Comparison of ENCODE assay signal across 11 mouse cellular contexts in the genomic region with DNA sequence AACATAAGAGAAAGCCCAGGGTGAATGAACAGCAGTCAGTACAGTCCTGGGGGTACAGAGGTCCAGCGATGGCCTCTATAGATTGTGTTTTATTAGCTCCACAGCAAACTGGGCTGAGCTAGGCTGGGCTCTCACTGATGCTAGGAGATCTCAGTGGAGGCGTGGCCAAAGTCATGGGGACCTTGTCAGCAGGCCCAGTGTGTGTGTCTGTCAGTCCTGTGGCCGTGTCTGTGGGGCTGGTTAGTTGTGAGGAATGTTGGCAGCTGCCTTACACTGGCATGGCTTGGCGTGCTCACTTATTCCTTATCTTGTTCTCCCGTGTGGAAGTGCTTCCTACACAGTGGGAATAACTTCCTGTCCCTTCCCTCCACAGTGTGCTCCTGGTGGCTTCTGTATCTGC. TPM values are rescaled to one million over a fixed set of nuclear protein-coding genes. Genes with fewer than 3 reads are reported as not detected.
DNase-seq lines count a peak whose midpoint lies in the region; ATAC-seq and TF ChIP-seq lines count a peak whose summit lies in the region.
"Had no signal": no experiment of that assay in that cellular context is flagged by ENCODE, and none has a peak within 500 bp of the region (broad histone marks: within the 10 kb centered on the region; RNA-seq: fewer than 3 reads in every experiment).

No protein-coding gene starts in this region.

- WGBS in cerebellum, adult 2 months, result 38% methylated on average over 5 of the region's 5 CpGs
- WGBS in liver, embryonic 12.5 days (ENCODE audit: insufficient replicate concordance), result 68% methylated on average over 5 of the region's 5 CpGs
- 74% methylated on average over 5 of the region's 5 CpGs for WGBS in liver, embryonic 11.5 days

- H3K27ac ChIP-seq in cerebellum, adult 2 months (ENCODE audit: insufficient read depth, low read length), result peak overlapping the region; percentile 38; the same call in 1 of the 2 replicates
- peak overlapping the region; percentile 57 for H3K27ac ChIP-seq in liver, embryonic 12.5 days
- no peak overlapping the region for H3K27ac ChIP-seq in liver, embryonic 11.5 days (ENCODE audit: low read depth, low read length)
- H3K27ac ChIP-seq: kidney, postnatal 0 days; midbrain, embryonic 12.5 days had no signal

- H3K4me3 ChIP-seq in cerebellum, adult 2 months (replicated peaks; ENCODE audit: insufficient read depth, low read depth, low read length), result no peak overlapping the region
- H3K4me3 ChIP-seq in liver, embryonic 12.5 days, result no peak overlapping the region
- no peak overlapping the region for H3K4me3 ChIP-seq in liver, embryonic 11.5 days (ENCODE audit: low read depth, low read length)
- H3K4me3 ChIP-seq: midbrain, embryonic 12.5 days had no signal

- peak overlapping the region; percentile 32; the same call in 1 of the 2 replicates for H3K9ac ChIP-seq in liver, embryonic 12.5 days
- H3K9ac ChIP-seq in liver, embryonic 11.5 days (ENCODE audit: low read depth, low read length), result no peak overlapping the region
- H3K9ac ChIP-seq: midbrain, embryonic 12.5 days had no signal

- DNase-seq in cerebellum, adult 2 months, result no peak
- no peak for DNase-seq in cerebellum, postnatal 14 days
- DNase-seq in liver, embryonic 11.5 days (ENCODE audit: low spot score), result no peak
- peak; percentile 59 to 60 for DNase-seq in heart, postnatal 10 days
- no peak for DNase-seq in left cerebral cortex, adult 8-10 months (ENCODE audit: low spot score in 2 of 2)
- no peak for DNase-seq in gastrocnemius, adult 18-20 months (ENCODE audit: low spot score)
- DNase-seq: left cerebral cortex, postnatal 4 days had no signal

- H3K27me3 ChIP-seq in cerebellum, adult 2 months (ENCODE audit: control insufficient read depth, insufficient read depth, low read length), result no peaks in the 10 kb centered on the region
- H3K27me3 ChIP-seq in liver, embryonic 12.5 days (replicated peaks), result peaks cover 13% of the 10 kb centered on the region
- H3K27me3 ChIP-seq in liver, embryonic 11.5 days (replicated peaks; ENCODE audit: control insufficient read depth, insufficient read depth, low read length), result peaks cover 8% of the 10 kb centered on the region

- TF ChIP-seq CTCF in cerebellum, adult 2 months (IDR thresholded peaks at IDR 0.05; ENCODE audit: borderline replicate concordance, insufficient read depth, low read depth, low read length), result no peak

- peaks cover 21% of the 10 kb centered on the region for H3K4me1 ChIP-seq in cerebellum, adult 2 months (ENCODE audit: control insufficient read depth, insufficient read depth, low read length)
- H3K4me1 ChIP-seq in liver, embryonic 12.5 days, result peaks cover 47% of the 10 kb centered on the region
- peaks cover 28% of the 10 kb centered on the region for H3K4me1 ChIP-seq in liver, embryonic 11.5 days (replicated peaks; ENCODE audit: control insufficient read depth, insufficient read depth, low read length)

- peak overlapping the region; percentile 12; the same call in 1 of the 2 replicates for H3K4me2 ChIP-seq in liver, embryonic 12.5 days
- H3K4me2 ChIP-seq in liver, embryonic 11.5 days, result no peak overlapping the region
- H3K4me2 ChIP-seq: midbrain, embryonic 12.5 days had no signal

- intact Hi-C loops in heart, postnatal 10 days (cut with DNase I), result no loop called here

- no peaks in the 10 kb centered on the region for H3K9me3 ChIP-seq in liver, embryonic 12.5 days (replicated peaks)
- no peaks in the 10 kb centered on the region for H3K9me3 ChIP-seq in liver, embryonic 11.5 days (ENCODE audit: control insufficient read depth, low read length)
- H3K9me3 ChIP-seq: midbrain, embryonic 12.5 days had no signal

- peaks cover 55% of the 10 kb centered on the region for H3K36me3 ChIP-seq in liver, embryonic 12.5 days
- peaks cover 11% of the 10 kb centered on the region; the same call in 1 of the 2 replicates for H3K36me3 ChIP-seq in liver, embryonic 11.5 days (ENCODE audit: control insufficient read depth, insufficient read depth, low read length)

- no peak for ATAC-seq in liver, embryonic 12.5 days
- ATAC-seq in liver, embryonic 11.5 days (replicated peaks; ENCODE audit: low FRiP score), result no peak
- ATAC-seq in megakaryocyte-erythroid progenitor cell, adult 5-6 weeks (replicated peaks; ENCODE audit: low FRiP score, low TSS enrichment, poor library complexity, severe bottlenecking), result 0 out of 2 replicates have a peak, but pooled peaks have one; percentile 24

- no peak for TF ChIP-seq POLR2A in cerebellum, adult 2 months (IDR thresholded peaks at IDR 0.05; ENCODE audit: borderline replicate concordance, insufficient read depth, low read length)

RNA-seq across cellular contexts. Expression of a gene that starts 2.2 kb away (rescaled TPM):
- 322 and 328 TPM in 2 replicates for polyA plus RNA-seq in cerebellum, adult 2 months (2012; rRNA removed)
- polyA plus RNA-seq in liver, embryonic 12.5 days (2016; fragmentation: Nextera tagmentation; extraction: Ambion mirVana), result 95.5 and 96.1 TPM in 2 replicates
- 135 TPM in 2 replicates for polyA plus RNA-seq in liver, embryonic 11.5 days (2014; fragmentation: Nextera tagmentation; extraction: Ambion mirVana)
- 100 to 1,000 TPM; 166 to 167 TPM for total RNA-seq in heart, postnatal 10 days (2021)
- 100 and 123 TPM in 2 replicates for total RNA-seq in megakaryocyte-erythroid progenitor cell, adult 5-6 weeks (2014; fragmentation: Nextera tagmentation)
- 106 and 124 TPM in 2 replicates for total RNA-seq in megakaryocyte-erythroid progenitor cell, adult 5-6 weeks (2017)
- total RNA-seq in left cerebral cortex, adult 8-10 months (2022), result 100 to 1,000 TPM; 254 to 263 (median 254) TPM
- total RNA-seq in gastrocnemius, adult 18-20 months (2021), result 10 to 100 TPM; 96.1 to 97.2 TPM

RNA-seq across cellular contexts. Expression of a gene that starts 5.3 kb away (rescaled TPM):
- polyA plus RNA-seq in cerebellum, adult 2 months (2012; rRNA removed), result 377 and 378 TPM in 2 replicates
- polyA plus RNA-seq in liver, embryonic 12.5 days (2016; fragmentation: Nextera tagmentation; extraction: Ambion mirVana), result 0.08 and 0.12 TPM in 2 replicates
- 1.3 and 1.4 TPM in 2 replicates for polyA plus RNA-seq in liver, embryonic 11.5 days (2014; fragmentation: Nextera tagmentation; extraction: Ambion mirVana)
- under 1 TPM; 0.42 to 0.89 TPM for total RNA-seq in heart, postnatal 10 days (2021)
- total RNA-seq in megakaryocyte-erythroid progenitor cell, adult 5-6 weeks (2014; fragmentation: Nextera tagmentation), result not detected in 2 replicates
- total RNA-seq in megakaryocyte-erythroid progenitor cell, adult 5-6 weeks (2017), result 0.14 and 0.23 TPM in 2 replicates
- 1,000 to 10,000 TPM; 1,113 to 1,308 (median 1,238) TPM for total RNA-seq in left cerebral cortex, adult 8-10 months (2022)
- under 1 TPM; 0.21 to 0.37 TPM for total RNA-seq in gastrocnemius, adult 18-20 months (2021)

RNA-seq across cellular contexts. Expression of a gene that starts 20.4 kb away (rescaled TPM):
- polyA plus RNA-seq in cerebellum, adult 2 months (2012; rRNA removed), result 47.8 and 51.8 TPM in 2 replicates
- polyA plus RNA-seq in liver, embryonic 12.5 days (2016; fragmentation: Nextera tagmentation; extraction: Ambion mirVana), result 8.5 and 9.8 TPM in 2 replicates
- 14.2 and 19.0 TPM in 2 replicates for polyA plus RNA-seq in liver, embryonic 11.5 days (2014; fragmentation: Nextera tagmentation; extraction: Ambion mirVana)
- 10 to 100 TPM; 34.2 to 35.5 TPM for total RNA-seq in heart, postnatal 10 days (2021)
- total RNA-seq in megakaryocyte-erythroid progenitor cell, adult 5-6 weeks (2014; fragmentation: Nextera tagmentation), result 42.8 and 72.8 TPM in 2 replicates
- 2.7 and 3.8 TPM in 2 replicates for total RNA-seq in megakaryocyte-erythroid progenitor cell, adult 5-6 weeks (2017)
- total RNA-seq in left cerebral cortex, adult 8-10 months (2022), result 10 to 100 TPM; 32.5 to 53.7 (median 44.4) TPM
- 10 to 100 TPM; 14.6 to 15.7 TPM for total RNA-seq in gastrocnemius, adult 18-20 months (2021)

RNA-seq across cellular contexts. Expression of a gene that starts 43.2 kb away (rescaled TPM):
- 81.6 and 87.4 TPM in 2 replicates for polyA plus RNA-seq in cerebellum, adult 2 months (2012; rRNA removed)
- 192 and 193 TPM in 2 replicates for polyA plus RNA-seq in liver, embryonic 12.5 days (2016; fragmentation: Nextera tagmentation; extraction: Ambion mirVana)
- 249 and 257 TPM in 2 replicates for polyA plus RNA-seq in liver, embryonic 11.5 days (2014; fragmentation: Nextera tagmentation; extraction: Ambion mirVana)
- total RNA-seq in heart, postnatal 10 days (2021), result 10 to 100 TPM; 42.0 to 43.9 TPM
- 135 and 140 TPM in 2 replicates for total RNA-seq in megakaryocyte-erythroid progenitor cell, adult 5-6 weeks (2014; fragmentation: Nextera tagmentation)
- total RNA-seq in megakaryocyte-erythroid progenitor cell, adult 5-6 weeks (2017), result 213 and 264 TPM in 2 replicates
- 10 to 100 TPM; 54.2 to 61.3 (median 56.8) TPM for total RNA-seq in left cerebral cortex, adult 8-10 months (2022)
- 10 to 100 TPM; 67.5 to 68.8 TPM for total RNA-seq in gastrocnemius, adult 18-20 months (2021)

RNA-seq across cellular contexts. Expression of a gene that starts 53.4 kb away (rescaled TPM):
- polyA plus RNA-seq in cerebellum, adult 2 months (2012; rRNA removed), result 0.87 and 0.97 TPM in 2 replicates
- 15.9 and 16.9 TPM in 2 replicates for polyA plus RNA-seq in liver, embryonic 12.5 days (2016; fragmentation: Nextera tagmentation; extraction: Ambion mirVana)
- polyA plus RNA-seq in liver, embryonic 11.5 days (2014; fragmentation: Nextera tagmentation; extraction: Ambion mirVana), result 22.0 and 24.4 TPM in 2 replicates
- total RNA-seq in heart, postnatal 10 days (2021), result 1 to 10 TPM; 3.3 to 4.1 TPM
- total RNA-seq in megakaryocyte-erythroid progenitor cell, adult 5-6 weeks (2014; fragmentation: Nextera tagmentation), result 20.9 and 31.7 TPM in 2 replicates
- 10.5 and 10.8 TPM in 2 replicates for total RNA-seq in megakaryocyte-erythroid progenitor cell, adult 5-6 weeks (2017)
- total RNA-seq in left cerebral cortex, adult 8-10 months (2022), result 1 to 10 TPM in 2 of 4 experiments, under 1 TPM in 2; 0.74 to 2.6 (median 1.6) TPM
- under 1 TPM; 0.46 to 0.83 TPM for total RNA-seq in gastrocnemius, adult 18-20 months (2021)

Comparison
In these comparisons a context has a peak if more than half of its experiments do, and no peak if none do; other contexts are left out.
1. DNase-seq: peak in heart, postnatal 10 days (2 of 2); none in cerebellum, adult 2 months (0 of 2), cerebellum, postnatal 14 days (0 of 2), liver, embryonic 11.5 days (single experiment), left cerebral cortex, adult 8-10 months (0 of 2) and gastrocnemius, adult 18-20 months (single experiment).
2. RNA of a gene that starts 5.3 kb away (total RNA-seq): 1,113 to 1,308 TPM in left cerebral cortex, adult 8-10 months; 0.42 to 0.89 TPM in heart, postnatal 10 days, 0.21 to 0.37 TPM in gastrocnemius, adult 18-20 months and 0.14 to 0.23 TPM in megakaryocyte-erythroid progenitor cell, adult 5-6 weeks; every median in the first group is over 100 times any median in the second.